Mouse (Mus musculus): ENCODE data around the gene Fam193a.

DNA sequence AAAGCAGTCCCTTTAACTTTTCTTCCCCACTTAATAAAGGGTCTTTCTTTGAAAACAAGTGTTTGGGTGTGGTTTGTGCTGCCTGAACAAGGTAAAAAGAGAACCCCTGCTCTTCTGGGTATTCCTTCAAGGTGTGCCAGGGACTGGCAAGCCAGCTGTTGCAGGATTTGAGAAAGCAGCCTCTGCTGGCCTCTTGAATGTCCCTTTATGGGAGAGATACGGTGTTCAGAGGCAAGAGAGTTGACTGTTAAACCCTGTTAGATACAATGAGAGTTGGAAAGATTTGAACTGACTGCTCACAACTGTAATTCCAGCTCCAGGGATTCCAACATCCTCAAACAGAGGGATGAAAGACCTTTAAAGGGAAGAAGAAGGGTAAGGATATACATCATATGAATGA, 35.7 kb upstream of the Fam193a start:
- TF ChIP-seq EP300 (IDR thresholded peaks at IDR 0.05; ENCODE audit: insufficient read depth, low read depth, low read length) = no peak
- no peak for TF ChIP-seq CTCF (IDR thresholded peaks at IDR 0.05; ENCODE audit: low read depth, low read length)
- no peak for TF ChIP-seq POLR2A (IDR thresholded peaks at IDR 0.05; ENCODE audit: insufficient read depth, low read length)
